Mouse (Mus musculus) megakaryocyte, embryonic 14.5 days (primary cell): Measurements from ENCODE around the gene Srrm3. TPM values are rescaled to one million over a fixed set of nuclear protein-coding genes. Genes with fewer than 3 reads are reported as not detected.

Source experiments
- H3K27me3 ChIP-seq: replicated peaks from 2 replicates; pipeline ENCODE3; 2012; ENCODE audit warnings: inconsistent platforms
- H3K36me3 ChIP-seq: replicated peaks from 2 replicates; pipeline ENCODE3; 2012; ENCODE audit warnings: low read length, inconsistent platforms, mixed read lengths
- H3K4me1 ChIP-seq: 2 replicates; pipeline ENCODE4 v1.6.1; 2012; ENCODE audit warnings: inconsistent platforms
- H3K4me3 ChIP-seq: replicated peaks from 2 replicates; pipeline ENCODE3; 2012; ENCODE audit warnings: moderate library complexity, mild to moderate bottlenecking, inconsistent platforms
- H3K9me3 ChIP-seq: 2 replicates; pipeline ENCODE4 v1.6.1; 2012; ENCODE audit warnings: inconsistent platforms
- FLI1 ChIP-seq: IDR thresholded peaks from 2 replicates; pipeline ENCODE4 v1.6.1; 2012; ENCODE audit warnings: low read length, inconsistent platforms, mixed read lengths
- GATA1 ChIP-seq: IDR thresholded peaks from 3 replicates; pipeline ENCODE4 v1.6.1; 2012; ENCODE audit warnings: mixed read lengths, low read length, inconsistent platforms, borderline replicate concordance
- polyA plus RNA-seq: library from polyadenylated mRNA; stranded (reverse); fragments of >175 nt; gene quantifications from 2 replicates; pipeline ENCODE4 v1.2.3, GENCODE M21; 2012; ENCODE audit warnings: low replicate concordance; ENCODE audit not compliant: insufficient read depth

The Srrm3 gene
- polyA plus RNA-seq, 1 experiment, result 0.13 TPM

- Histone ChIP-seq H3K4me3 (no peak overlapping the region), H3K27me3 (no peaks in the 10 kb centered on the region), H3K4me1 (peaks cover 43% of the 10 kb centered on the region), H3K9me3 (no peaks in the 10 kb centered on the region), H3K36me3 (peaks cover 78% of the 10 kb centered on the region)
- TF ChIP-seq GATA1 (no peak), FLI1 (no peak)
These were observed 23.8 kb upstream of the Srrm3 start for GRCm38 (mm10) chr5:135782901-135783300.

- TF ChIP-seq FLI1, result no peak
- no peak for TF ChIP-seq GATA1
- H3K4me1 ChIP-seq, result peaks cover 29% of the 10 kb centered on the region
- H3K36me3 ChIP-seq, result peaks cover 38% of the 10 kb centered on the region
- peaks cover 7% of the 10 kb centered on the region for H3K27me3 ChIP-seq
- H3K9me3 ChIP-seq, result no peaks in the 10 kb centered on the region
- H3K4me3 ChIP-seq, result peak overlapping the region; percentile 90
These were observed 12.5 kb upstream of the Srrm3 start for GRCm38 (mm10) chr5:135793996-135794858.

DNA sequence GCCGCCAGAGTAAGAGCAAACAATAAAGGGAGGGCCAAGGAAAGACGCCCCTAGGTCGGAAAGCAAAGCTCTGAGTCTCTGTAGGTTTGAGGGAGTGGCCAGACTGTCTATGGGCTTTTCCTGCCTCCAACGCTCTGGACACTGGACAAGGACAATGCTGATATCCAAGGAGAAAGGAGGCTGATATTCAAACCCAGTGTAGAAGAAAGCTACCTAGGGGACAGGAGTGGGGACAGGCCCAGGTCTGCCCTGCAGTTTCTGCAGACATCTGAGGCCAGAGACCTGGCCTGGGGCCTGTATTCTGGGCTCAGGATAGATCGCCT, 11.9 kb upstream of the Srrm3 start:
- Histone ChIP-seq H3K4me1 (peaks cover 29% of the 10 kb centered on the region), H3K27me3 (peaks cover 7% of the 10 kb centered on the region), H3K36me3 (peaks cover 32% of the 10 kb centered on the region), H3K4me3 (peak overlapping the region; percentile 90), H3K9me3 (no peaks in the 10 kb centered on the region)
- TF ChIP-seq GATA1 (no peak), FLI1 (no peak)

DNA sequence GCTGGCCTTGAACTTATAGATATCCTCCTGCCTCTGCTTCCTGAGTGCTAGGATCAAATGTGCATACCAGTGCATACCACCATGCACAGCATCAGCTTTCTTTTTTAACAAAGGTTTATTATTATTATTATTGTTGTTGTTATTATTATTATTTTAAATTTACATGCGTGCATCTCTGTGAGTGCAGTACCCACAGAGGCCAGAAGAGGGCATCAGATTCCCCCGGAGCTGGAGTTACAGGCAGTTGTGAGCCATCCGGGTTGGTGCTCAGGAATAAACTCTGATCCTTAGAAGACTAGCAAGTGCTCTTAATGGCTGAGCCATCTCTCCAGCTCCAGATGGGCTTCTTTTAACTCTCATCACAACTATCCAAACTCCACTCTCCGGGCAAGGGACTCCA, 6.9 kb upstream of the Srrm3 start:
- Histone ChIP-seq H3K4me1 (peaks cover 13% of the 10 kb centered on the region), H3K36me3 (no peaks in the 10 kb centered on the region), H3K4me3 (no peak overlapping the region), H3K27me3 (peaks cover 42% of the 10 kb centered on the region), H3K9me3 (peaks cover 10% of the 10 kb centered on the region)
- TF ChIP-seq FLI1, result no peak
- TF ChIP-seq GATA1, result no peak

DNA sequence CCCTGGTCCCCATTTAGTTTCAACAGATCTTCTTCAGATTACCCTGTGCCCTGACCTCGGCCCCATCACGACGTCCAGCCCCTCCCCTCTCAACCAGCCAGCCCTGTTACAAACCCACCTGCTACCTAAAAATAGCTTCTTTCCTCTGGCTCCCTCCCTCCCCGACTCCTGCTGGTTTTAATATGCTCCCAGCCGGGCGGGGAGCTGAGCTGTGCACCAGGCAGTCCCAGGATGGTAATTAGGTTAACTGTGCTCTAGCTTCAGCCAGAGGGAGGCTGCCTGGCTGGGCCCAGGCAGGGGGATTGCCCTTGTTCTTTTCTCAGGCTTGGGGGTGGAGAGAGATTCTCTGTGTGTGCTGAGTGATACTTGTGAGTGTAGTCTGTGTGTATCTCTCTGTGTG, 5.8 kb upstream of the Srrm3 start:
- Histone ChIP-seq H3K4me1 (peaks cover 8% of the 10 kb centered on the region; the same call in 1 of the 2 replicates), H3K36me3 (no peaks in the 10 kb centered on the region), H3K27me3 (peaks cover 46% of the 10 kb centered on the region), H3K4me3 (no peak overlapping the region), H3K9me3 (peaks cover 10% of the 10 kb centered on the region)
- TF ChIP-seq FLI1 (no peak), GATA1 (no peak)

DNA sequence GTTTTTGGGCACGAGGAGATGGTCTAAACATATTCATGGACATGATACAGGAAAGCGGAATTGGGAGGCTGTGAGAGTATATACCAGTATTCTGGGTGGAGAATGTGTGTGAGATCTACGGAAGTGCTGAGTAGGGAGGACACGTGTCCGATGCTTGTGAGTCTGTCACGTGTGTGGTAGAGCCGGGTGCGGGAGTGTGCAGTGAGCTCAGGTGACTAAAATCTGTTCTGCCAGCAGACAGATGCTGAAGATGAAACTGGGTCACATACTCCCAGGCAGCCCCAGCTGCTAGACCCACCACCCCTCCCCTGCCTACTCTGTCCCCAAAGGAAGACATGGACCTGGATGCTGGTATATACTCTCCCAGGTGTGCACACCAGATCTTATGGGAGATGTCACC, 4.0 kb upstream of the Srrm3 start:
- H3K4me1 ChIP-seq, result peaks cover 12% of the 10 kb centered on the region
- TF ChIP-seq FLI1, result no peak
- TF ChIP-seq GATA1, result no peak
- H3K4me3 ChIP-seq, result no peak overlapping the region
- no peaks in the 10 kb centered on the region for H3K36me3 ChIP-seq
- H3K27me3 ChIP-seq, result peaks cover 45% of the 10 kb centered on the region
- H3K9me3 ChIP-seq, result peaks cover 10% of the 10 kb centered on the region

DNA sequence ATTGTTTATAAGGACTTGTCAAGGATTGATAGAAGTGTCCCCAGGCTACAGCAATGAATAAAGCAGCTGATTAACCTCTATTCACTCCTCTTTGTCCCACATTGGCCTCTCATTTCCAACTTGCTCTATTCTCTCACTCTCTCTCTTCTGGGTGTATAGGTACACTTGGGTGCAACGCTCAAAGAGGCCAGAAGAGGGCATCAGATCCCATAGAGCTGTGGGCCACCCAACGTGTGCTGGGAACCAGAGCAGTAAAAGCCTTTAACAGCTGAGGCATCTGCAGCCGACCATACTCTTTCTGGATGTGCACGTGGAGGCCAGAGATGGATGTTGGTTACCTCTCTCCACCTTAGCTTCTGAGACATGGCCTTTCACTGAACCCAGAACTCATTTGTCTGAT, 3.6 kb upstream of the Srrm3 start:
- H3K4me3 ChIP-seq, result no peak overlapping the region
- H3K27me3 ChIP-seq, result peaks cover 47% of the 10 kb centered on the region
- TF ChIP-seq GATA1 (no peak), FLI1 (no peak)
- H3K36me3 ChIP-seq, result no peaks in the 10 kb centered on the region
- peaks cover 10% of the 10 kb centered on the region for H3K9me3 ChIP-seq
- H3K4me1 ChIP-seq, result peaks cover 12% of the 10 kb centered on the region

DNA sequence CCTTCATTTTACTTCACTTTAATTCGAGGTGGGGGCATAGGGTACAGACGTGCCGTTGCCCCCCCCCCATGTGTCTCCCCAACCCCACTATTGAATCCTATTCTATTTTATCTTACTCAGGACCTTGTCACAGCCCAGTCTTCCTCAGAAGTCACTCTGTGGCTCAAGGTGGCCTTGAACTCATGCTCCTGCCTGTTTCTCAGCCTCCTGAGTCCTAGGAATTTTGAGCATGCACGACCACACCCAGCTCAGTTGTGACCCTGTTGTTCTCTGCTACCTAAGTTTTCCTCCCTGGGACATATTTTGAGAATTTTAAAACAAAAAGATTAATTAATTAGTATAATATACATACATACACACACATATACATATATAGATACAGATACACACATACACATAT, 3.0 kb upstream of the Srrm3 start:
- Histone ChIP-seq H3K4me1 (peaks cover 12% of the 10 kb centered on the region), H3K36me3 (no peaks in the 10 kb centered on the region), H3K27me3 (peaks cover 47% of the 10 kb centered on the region), H3K4me3 (no peak overlapping the region), H3K9me3 (peaks cover 10% of the 10 kb centered on the region)
- TF ChIP-seq FLI1 (no peak), GATA1 (no peak)

- Histone ChIP-seq H3K9me3 (peaks cover 10% of the 10 kb centered on the region), H3K27me3 (peaks cover 52% of the 10 kb centered on the region), H3K36me3 (no peaks in the 10 kb centered on the region), H3K4me1 (peaks cover 12% of the 10 kb centered on the region), H3K4me3 (no peak overlapping the region)
- TF ChIP-seq GATA1 (no peak), FLI1 (no peak)
These were observed 2.0 kb upstream of the Srrm3 start for GRCm38 (mm10) chr5:135804735-135805134.

DNA sequence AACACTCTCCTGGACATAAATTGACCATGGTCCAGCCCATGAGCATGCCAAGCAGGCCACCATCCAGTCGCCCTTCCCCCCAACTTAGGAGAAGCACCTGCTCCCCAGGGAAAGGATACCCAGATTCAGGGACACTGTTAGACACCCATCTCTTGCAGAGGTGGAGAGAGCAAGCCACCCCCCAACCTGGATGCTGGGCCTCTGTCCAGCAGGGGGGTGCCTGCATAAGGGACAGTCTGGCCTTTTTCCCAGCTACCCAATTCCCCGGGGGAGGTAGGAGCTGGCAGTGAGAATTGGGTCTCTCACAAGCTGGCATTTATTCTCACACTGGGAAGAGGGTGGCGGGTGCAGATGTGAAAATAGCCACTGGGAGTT, 560 bp downstream of the Srrm3 start:
- Histone ChIP-seq H3K27me3 (peaks cover 36% of the 10 kb centered on the region), H3K4me3 (no peak overlapping the region), H3K36me3 (no peaks in the 10 kb centered on the region), H3K4me1 (peaks cover 12% of the 10 kb centered on the region), H3K9me3 (peaks cover 7% of the 10 kb centered on the region)
- TF ChIP-seq FLI1 (no peak), GATA1 (no peak)
